17 mouse cellular contexts compared by ENCODE assay signal in the genomic region with DNA sequence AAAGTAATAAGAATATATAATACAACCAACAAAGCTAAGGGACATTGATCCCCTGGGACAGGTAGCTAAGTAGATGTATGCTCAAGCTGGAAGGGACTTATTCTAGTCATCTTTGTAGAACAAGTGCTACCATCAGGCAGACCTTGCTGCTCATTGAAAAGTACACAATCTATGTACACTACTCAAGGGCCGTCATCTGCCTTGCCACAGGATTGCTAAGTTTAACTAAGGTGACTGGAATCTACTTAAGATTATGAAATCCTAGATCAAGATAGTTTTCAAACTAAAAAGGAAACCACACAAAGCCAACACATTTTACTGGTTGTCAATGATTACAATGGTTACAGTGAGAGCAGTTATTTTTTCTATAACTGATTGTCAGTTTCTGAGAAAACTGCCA. TPM values are rescaled to one million over a fixed set of nuclear protein-coding genes. Genes with fewer than 3 reads are reported as not detected.
"Had no signal": no experiment of that assay in that cellular context is flagged by ENCODE, and none has a peak within 500 bp of the region (broad histone marks: within the 10 kb centered on the region; RNA-seq: fewer than 3 reads in every experiment).

No protein-coding gene starts in this region.

- H3K36me3 ChIP-seq: limb, embryonic 15.5 days; liver, embryonic 12.5 days; midbrain, embryonic 13.5 days; midbrain, embryonic 15.5 days; neural tube, embryonic 12.5 days had no signal

- DNase-seq: lung, embryonic 14.5 days; right cerebral cortex, postnatal 14 days; thymus, adult 18-20 months; thymus, postnatal 14 days; thymus, postnatal 36 days had no signal

- H3K4me2 ChIP-seq: limb, embryonic 15.5 days; liver, embryonic 12.5 days; lung, embryonic 14.5 days; midbrain, embryonic 11.5 days; midbrain, embryonic 13.5 days; midbrain, embryonic 15.5 days; neural tube, embryonic 12.5 days had no signal

- H3K27ac ChIP-seq: limb, embryonic 15.5 days; liver, embryonic 12.5 days; liver, embryonic 14.5 days; macrophage; midbrain, embryonic 13.5 days; midbrain, embryonic 15.5 days; neural tube, embryonic 12.5 days had no signal

- H3K9me3 ChIP-seq: limb, embryonic 15.5 days; midbrain, embryonic 13.5 days; midbrain, embryonic 15.5 days; neural tube, embryonic 12.5 days had no signal

- H3K27me3 ChIP-seq: limb, embryonic 15.5 days; liver, embryonic 12.5 days; megakaryocyte, embryonic 14.5 days; midbrain, embryonic 13.5 days; midbrain, embryonic 15.5 days; neural tube, embryonic 12.5 days had no signal

- H3K4me1 ChIP-seq: limb, embryonic 15.5 days; liver, embryonic 12.5 days; megakaryocyte, embryonic 14.5 days; midbrain, embryonic 13.5 days; midbrain, embryonic 15.5 days; neural tube, embryonic 12.5 days had no signal

- H3K4me3 ChIP-seq: limb, embryonic 15.5 days; liver, embryonic 12.5 days; megakaryocyte, embryonic 14.5 days; midbrain, embryonic 13.5 days; midbrain, embryonic 15.5 days; neural tube, embryonic 12.5 days had no signal

- H3K9ac ChIP-seq: limb, embryonic 15.5 days; liver, embryonic 12.5 days; liver, embryonic 14.5 days; lung, embryonic 14.5 days; midbrain, embryonic 13.5 days; midbrain, embryonic 15.5 days; neural tube, embryonic 12.5 days had no signal

- ATAC-seq: liver, embryonic 12.5 days; midbrain, embryonic 13.5 days; midbrain, embryonic 15.5 days had no signal

RNA-seq across cellular contexts. Expression of gene Bmp3, which starts 41.8 kb away (rescaled TPM):
- total RNA-seq: megakaryocyte progenitor cell, adult 5-6 weeks; monocyte, adult 5-6 weeks; neutrophil, adult 5-6 weeks had no signal
- polyA plus RNA-seq: macrophage had no signal
